Mouse (Mus musculus) neural tube, embryonic 11.5 days (tissue): ENCODE results near the gene Nfe2l1. TPM values are rescaled to one million over a fixed set of nuclear protein-coding genes. Genes with fewer than 3 reads are reported as not detected.

Source experiments
- ATAC-seq: fragments of 200-750 bp; cut with Nextera tagmentation; 2 replicates; pipeline ENCODE4 v1.8.0; 2017; ENCODE audit warnings: moderate number of reproducible peaks, mild to moderate bottlenecking, moderate TSS enrichment, moderate library complexity; ENCODE audit not compliant: insufficient read depth, low FRiP score, low TSS enrichment
- DNase-seq: peaks from one replicate; pipeline ENCODE4 v3.0.0-alpha.2; 2015; ENCODE audit warnings: low spot score
- H3K27ac ChIP-seq: fragments of 300-500 bp; sonication (generic); 2 replicates; pipeline ENCODE4 v1.5.1; 2014; ENCODE audit warnings: low read depth, mild to moderate bottlenecking, low read length
- H3K27me3 ChIP-seq: fragments of 300-500 bp; sonication (generic); 2 replicates; pipeline ENCODE4 v1.6.1; 2014; ENCODE audit warnings: mild to moderate bottlenecking, low read length, mixed read lengths; ENCODE audit not compliant: control insufficient read depth, insufficient read depth
- H3K36me3 ChIP-seq: fragments of 300-500 bp; sonication (generic); 2 replicates; pipeline ENCODE4 v1.6.1; 2014; ENCODE audit warnings: mild to moderate bottlenecking, low read length, moderate library complexity, mixed read lengths; ENCODE audit not compliant: control insufficient read depth, insufficient read depth
- H3K4me1 ChIP-seq: fragments of 300-500 bp; sonication (generic); 2 replicates; pipeline ENCODE4 v1.6.1; 2014; ENCODE audit warnings: low read length, mixed read lengths; ENCODE audit not compliant: control insufficient read depth, insufficient read depth
- H3K4me2 ChIP-seq: fragments of 300-500 bp; sonication (generic); 2 replicates; pipeline ENCODE4 v1.6.1; 2014; ENCODE audit warnings: low read depth, mild to moderate bottlenecking, moderate library complexity
- H3K4me3 ChIP-seq: fragments of 300-500 bp; sonication (generic); 2 replicates; pipeline ENCODE4 v1.5.1; 2014; ENCODE audit warnings: low read depth, low read length
- H3K9ac ChIP-seq: fragments of 300-500 bp; sonication (generic); 2 replicates; pipeline ENCODE4 v1.6.1; 2014; ENCODE audit warnings: mild to moderate bottlenecking, low read length
- H3K9me3 ChIP-seq: fragments of 300-500 bp; sonication (generic); 2 replicates; pipeline ENCODE4 v1.6.1; 2016; ENCODE audit warnings: low read length; ENCODE audit not compliant: control insufficient read depth
- WGBS: fragments of 180-500 bp; shearing (Covaris S2); extraction: QIAGEN DNeasy Blood & Tissue Kit; methylation state at CpG from one replicate; pipeline ENCODE4 v1.1.7; 2014; 5-methylcytosine and 5-hydroxymethylcytosine counted together
- polyA plus RNA-seq: library from polyadenylated mRNA; unstranded; fragments of >200 nt; fragmentation: Nextera tagmentation; extraction: Ambion mirVana; gene quantifications from 2 replicates; pipeline ENCODE4 v1.2.1, GENCODE M21; 2014

Gene Nfe2l1
- polyA plus RNA-seq: 45.4 and 46.8 TPM in 2 replicates

DNA sequence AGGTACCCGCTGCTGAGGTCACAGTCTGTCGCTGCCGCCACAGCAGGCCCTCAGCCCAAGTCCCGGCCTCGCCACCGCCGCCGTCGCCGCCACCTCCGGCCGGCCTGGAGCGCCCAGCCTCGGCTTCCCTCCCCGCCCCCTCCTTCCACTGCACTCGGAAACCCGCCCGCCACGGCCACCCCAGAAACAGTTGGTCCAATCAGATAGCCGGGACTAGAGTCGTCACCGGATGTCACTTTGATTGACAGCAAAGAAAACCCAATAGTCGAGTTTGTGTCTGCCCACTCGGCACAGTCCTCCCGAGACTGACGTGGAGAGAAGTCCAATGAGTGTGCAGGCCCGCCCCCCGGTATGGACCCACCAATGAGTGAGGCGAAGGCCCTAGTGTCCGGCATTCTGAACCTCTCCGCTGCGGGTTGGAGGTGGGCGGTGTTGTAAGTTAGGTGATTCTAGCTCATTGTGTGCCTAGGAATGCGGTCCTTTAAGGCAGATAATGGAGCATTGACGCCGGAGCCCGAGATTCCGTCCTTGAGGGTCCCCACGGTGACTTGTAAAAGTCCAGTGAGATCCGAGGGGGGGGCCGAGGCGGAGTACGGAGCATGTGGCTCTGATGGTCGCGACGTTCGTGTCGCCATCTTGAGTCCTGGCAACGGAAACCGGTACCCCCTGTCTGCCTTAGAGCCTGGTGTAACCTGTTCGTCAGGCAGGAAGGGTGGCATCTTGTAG, at the start of gene Nfe2l1:
Gene Nfe2l1 (minus strand): TSS at position 156 of the 726 bp plus-strand sequence.
- Histone ChIP-seq H3K4me1 (peaks cover 27% of the 10 kb centered on the region), H3K9me3 (no peaks in the 10 kb centered on the region), H3K27ac (peak within 1 kb of the TSS; percentile 96), H3K36me3 (no peaks in the 10 kb centered on the region; the same call in 1 of the 2 replicates), H3K27me3 (no peaks in the 10 kb centered on the region), H3K9ac (peak within 1 kb of the TSS; percentile 86), H3K4me3 (peak within 1 kb of the TSS; percentile 88), H3K4me2 (peak within 1 kb of the TSS; percentile 85)
- WGBS: under 1% methylated on average over 51 of the region's 51 CpGs
- DNase-seq (peak; percentile 97), ATAC-seq (peak; percentile 99)

DNA sequence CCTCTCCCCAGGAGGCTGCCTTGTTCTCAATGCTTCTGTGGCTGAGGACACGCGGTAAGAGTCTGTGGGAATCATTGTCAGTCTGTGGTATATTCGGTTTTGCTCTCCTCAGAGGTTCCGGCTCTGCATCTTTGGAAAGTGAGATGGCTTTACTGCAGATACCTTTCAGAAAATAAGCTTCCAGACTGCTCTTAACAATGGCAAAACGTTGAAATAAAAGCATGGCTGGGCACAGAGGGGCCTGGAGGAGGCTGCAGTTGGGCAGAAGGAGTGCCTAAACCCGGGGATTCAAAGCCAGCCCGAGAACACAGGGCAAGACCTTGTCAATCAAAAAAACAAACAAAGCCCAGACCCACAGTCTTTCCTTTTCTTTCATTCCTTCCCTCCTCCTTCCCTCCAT, 49.6 kb upstream of the Nfe2l1 start:
- H3K36me3 ChIP-seq: no peaks in the 10 kb centered on the region
- DNase-seq (no peak), ATAC-seq (no peak)
- H3K9ac ChIP-seq: 0 out of 2 replicates have a peak overlapping the region, but pooled peaks have one; percentile 32
- 27% methylated on average over 7 of the region's 7 CpGs for WGBS
- H3K4me2 ChIP-seq: no peak overlapping the region
- H3K4me3 ChIP-seq: no peak overlapping the region
- H3K4me1 ChIP-seq: peaks cover 38% of the 10 kb centered on the region
- H3K27ac ChIP-seq: peak overlapping the region; percentile 100
- no peaks in the 10 kb centered on the region for H3K27me3 ChIP-seq
- no peaks in the 10 kb centered on the region for H3K9me3 ChIP-seq

DNA sequence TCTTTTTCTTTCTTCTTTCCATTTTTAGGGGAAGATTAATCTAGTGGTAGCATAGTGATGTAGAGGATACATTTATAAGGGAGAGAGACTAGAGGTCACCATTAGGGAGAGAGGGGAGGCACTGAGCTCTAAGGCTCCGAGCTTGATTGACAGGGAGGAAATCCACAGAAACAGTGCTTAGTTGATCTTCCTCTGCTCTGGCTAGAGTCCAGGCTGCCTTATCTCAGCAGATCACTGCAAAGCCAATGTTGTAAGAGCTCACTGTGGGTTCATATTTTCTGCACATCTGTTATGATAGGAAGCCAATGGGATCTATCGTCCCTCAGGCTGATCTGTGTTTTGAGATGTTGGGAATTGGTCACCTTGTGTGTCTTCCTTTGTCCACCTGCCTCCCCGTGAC, 48.9 kb upstream of the Nfe2l1 start:
- no peak for DNase-seq

DNA sequence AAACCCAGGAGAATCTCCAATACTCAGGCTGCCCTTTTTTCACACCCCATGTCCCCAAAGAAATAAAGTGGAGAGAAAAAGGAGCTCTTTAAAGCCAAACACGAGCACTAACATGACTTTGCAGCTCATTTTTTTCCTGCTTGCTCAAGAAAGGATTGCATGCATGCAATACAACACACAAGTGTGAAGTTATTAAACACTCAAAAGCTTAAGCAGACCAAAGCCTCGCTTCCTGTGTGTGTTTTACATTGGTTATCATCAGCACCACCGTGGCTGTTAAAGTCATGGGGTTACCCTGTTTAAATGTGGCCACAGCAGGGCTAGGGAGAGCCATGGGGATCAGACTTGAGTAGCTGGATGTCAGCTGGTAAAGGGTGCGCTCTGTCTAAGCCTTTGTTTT, 47.3 kb upstream of the Nfe2l1 start:
- H3K4me2 ChIP-seq: peak overlapping the region; percentile 38
- no peaks in the 10 kb centered on the region for H3K27me3 ChIP-seq
- DNase-seq (no peak), ATAC-seq (no peak)
- H3K9me3 ChIP-seq: no peaks in the 10 kb centered on the region
- 0 out of 2 replicates have a peak overlapping the region, but pooled peaks have one; percentile 2 for H3K4me3 ChIP-seq
- H3K4me1 ChIP-seq: peaks cover 58% of the 10 kb centered on the region
- H3K27ac ChIP-seq: peak overlapping the region; percentile 100
- H3K9ac ChIP-seq: peak overlapping the region; percentile 64
- H3K36me3 ChIP-seq: no peaks in the 10 kb centered on the region
- 33% methylated on average over 4 of the region's 4 CpGs for WGBS

More for the DNA sequence above, 48.9 kb upstream of the Nfe2l1 start:
- Histone ChIP-seq H3K27ac (peak overlapping the region; percentile 100), H3K4me2 (no peak overlapping the region), H3K4me1 (peaks cover 45% of the 10 kb centered on the region), H3K9ac (no peak overlapping the region), H3K27me3 (no peaks in the 10 kb centered on the region), H3K4me3 (no peak overlapping the region), H3K36me3 (no peaks in the 10 kb centered on the region), H3K9me3 (no peaks in the 10 kb centered on the region)
- 49% methylated on average over 3 of the region's 3 CpGs for WGBS
- ATAC-seq: no peak

DNA sequence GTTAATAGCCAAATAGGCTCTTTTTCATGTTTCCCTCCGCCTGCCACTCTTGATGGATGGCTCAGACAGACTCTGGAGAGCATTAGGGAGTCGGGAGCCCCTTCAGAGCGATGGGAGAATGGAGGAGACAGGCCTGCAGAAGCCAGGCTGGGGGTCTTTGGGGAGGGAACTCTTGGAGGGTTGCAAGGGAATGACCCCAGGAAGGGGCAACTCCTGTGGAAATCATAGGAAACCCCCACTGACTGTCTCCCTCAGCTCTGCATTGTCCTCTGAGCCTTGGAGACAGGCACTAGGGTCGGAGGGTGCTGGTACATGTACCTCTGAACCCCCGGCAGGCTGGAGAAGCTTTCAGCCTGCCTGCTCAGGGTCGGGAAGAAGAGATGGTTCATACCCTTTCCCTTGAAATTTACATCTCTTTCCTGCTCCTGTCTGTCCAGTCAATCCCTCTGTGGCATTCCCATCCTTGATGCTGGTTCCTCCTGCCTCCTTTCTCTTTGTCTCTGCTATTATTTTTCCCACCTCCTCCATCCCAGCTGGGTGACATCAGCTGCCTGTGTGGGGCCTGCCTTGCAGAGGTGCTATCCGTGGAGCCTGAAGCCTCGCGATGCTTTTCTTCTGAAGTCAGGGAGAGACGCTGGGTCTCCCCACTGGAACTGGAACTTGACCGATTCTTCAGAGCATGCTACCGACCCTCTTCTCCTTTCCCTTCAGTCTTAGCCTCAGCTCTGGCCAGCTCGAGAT, 46.7 kb upstream of the Nfe2l1 start:
- 2% methylated on average over 13 of the region's 13 CpGs for WGBS
- peak; percentile 79 for ATAC-seq
- peak; percentile 83 for DNase-seq
- no peaks in the 10 kb centered on the region for H3K27me3 ChIP-seq
- peak overlapping the region; percentile 38 for H3K4me2 ChIP-seq
- peak overlapping the region; percentile 11 for H3K4me3 ChIP-seq
- peak overlapping the region; percentile 100 for H3K27ac ChIP-seq
- no peaks in the 10 kb centered on the region for H3K9me3 ChIP-seq
- H3K36me3 ChIP-seq: no peaks in the 10 kb centered on the region
- peak overlapping the region; percentile 64 for H3K9ac ChIP-seq
- H3K4me1 ChIP-seq: peaks cover 62% of the 10 kb centered on the region

DNA sequence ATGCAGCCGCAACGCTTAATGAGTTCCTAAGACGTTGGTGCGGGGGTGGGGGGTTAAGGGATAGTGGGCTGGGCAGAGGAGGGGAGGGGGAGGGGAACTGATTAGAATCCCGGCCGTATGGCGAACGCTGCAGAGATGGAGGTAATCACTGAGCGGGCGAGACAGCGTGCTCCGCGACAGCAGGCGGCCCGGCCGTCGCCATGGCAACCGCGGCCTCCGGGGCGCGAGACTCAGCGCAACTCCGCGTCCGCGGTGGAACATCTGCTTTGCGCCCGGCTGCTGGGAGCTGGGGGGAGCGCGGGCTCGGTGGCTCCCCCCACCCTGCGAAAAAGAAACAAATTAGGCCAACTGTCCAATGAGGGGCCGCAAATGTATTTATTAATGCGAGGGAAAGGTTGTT, 46.0 kb upstream of the Nfe2l1 start:
- WGBS: under 1% methylated on average over 35 of the region's 35 CpGs
- peak; percentile 98 for DNase-seq

DNA sequence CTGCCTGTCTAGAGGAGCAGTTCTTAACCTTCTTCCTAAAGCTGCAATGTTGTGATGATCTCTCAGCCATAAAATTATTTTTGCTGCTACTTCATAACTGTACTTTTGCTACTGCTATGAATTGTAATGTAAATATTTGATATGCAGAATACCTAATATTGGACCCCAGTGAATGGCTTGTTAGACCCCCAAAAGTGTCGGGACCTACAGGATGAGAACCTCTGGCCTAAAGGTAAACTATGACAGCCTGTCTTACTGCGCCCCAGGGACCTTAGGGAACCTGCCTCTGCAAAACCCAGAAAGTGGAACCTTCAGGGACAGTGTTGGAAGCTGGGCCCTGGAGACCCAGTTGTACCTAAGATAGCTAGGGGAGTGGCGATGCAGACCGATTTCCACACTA, 45.5 kb upstream of the Nfe2l1 start:
- DNase-seq: no peak
- H3K9me3 ChIP-seq: no peaks in the 10 kb centered on the region
- H3K9ac ChIP-seq: peak overlapping the region; percentile 57
- H3K4me1 ChIP-seq: peaks cover 63% of the 10 kb centered on the region
- H3K4me2 ChIP-seq: peak overlapping the region; percentile 38
- no peaks in the 10 kb centered on the region for H3K36me3 ChIP-seq
- peak overlapping the region; percentile 100 for H3K27ac ChIP-seq
- no peaks in the 10 kb centered on the region for H3K27me3 ChIP-seq
- no peak overlapping the region; the same call in 1 of the 2 replicates for H3K4me3 ChIP-seq
- 8% methylated on average over 4 of the region's 4 CpGs for WGBS
- no peak for ATAC-seq

More for the DNA sequence above, 46.0 kb upstream of the Nfe2l1 start:
- peak overlapping the region; percentile 38 for H3K4me2 ChIP-seq
- peak overlapping the region; percentile 100 for H3K27ac ChIP-seq
- ATAC-seq: peak; percentile 85
- peaks cover 63% of the 10 kb centered on the region for H3K4me1 ChIP-seq
- no peak overlapping the region; the same call in 1 of the 2 replicates for H3K4me3 ChIP-seq
- no peaks in the 10 kb centered on the region for H3K27me3 ChIP-seq
- H3K9ac ChIP-seq: peak overlapping the region; percentile 57; the same call in 1 of the 2 replicates
- no peaks in the 10 kb centered on the region for H3K9me3 ChIP-seq
- no peaks in the 10 kb centered on the region for H3K36me3 ChIP-seq

DNA sequence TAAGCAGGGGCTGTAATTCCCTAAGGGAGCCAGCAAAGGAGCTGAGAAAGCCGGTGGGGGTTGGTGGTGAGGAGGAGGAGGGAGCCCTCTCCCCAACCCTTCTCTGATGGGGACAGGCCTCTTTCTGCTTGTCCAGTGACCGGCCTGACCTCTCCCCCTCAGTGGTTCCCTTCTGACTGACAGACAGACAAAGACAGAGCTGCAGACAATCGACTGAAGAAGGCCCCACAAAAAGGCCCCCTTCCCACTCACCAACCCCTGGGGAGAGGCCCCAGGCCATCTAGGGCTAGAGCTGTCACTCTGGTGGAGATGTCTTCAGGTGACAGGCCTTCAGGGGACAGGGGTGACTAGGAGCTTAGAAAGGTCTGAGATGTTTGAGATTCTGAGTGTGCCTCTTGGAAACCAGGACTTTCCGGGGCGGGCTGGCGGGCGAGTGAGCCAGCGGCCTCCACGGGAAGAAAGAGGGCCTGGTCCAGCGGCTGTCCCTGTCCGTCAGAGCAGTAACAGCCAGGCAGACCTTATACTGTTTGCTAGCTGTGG, 43.9 kb upstream of the Nfe2l1 start:
- Histone ChIP-seq H3K9ac (peak overlapping the region; percentile 76), H3K4me3 (no peak overlapping the region), H3K9me3 (no peaks in the 10 kb centered on the region), H3K4me1 (peaks cover 54% of the 10 kb centered on the region), H3K4me2 (peak overlapping the region; percentile 38), H3K27me3 (no peaks in the 10 kb centered on the region), H3K36me3 (no peaks in the 10 kb centered on the region), H3K27ac (peak overlapping the region; percentile 100)
- WGBS: 7% methylated on average over 11 of the region's 11 CpGs
- no peak for ATAC-seq
- DNase-seq: peak; percentile 56
